Mouse (Mus musculus) testis, adult 2 months (tissue): ENCODE data around the gene Igsf11.

Experiments
- CTCF ChIP-seq: fragments of 200-500 bp; IDR thresholded peaks from 2 replicates; pipeline ENCODE4 v1.5.1; 2012; ENCODE audit warnings: low read depth, mild to moderate bottlenecking, inconsistent platforms, low read length, moderate library complexity; ENCODE audit not compliant: control insufficient read depth, insufficient read depth, insufficient replicate concordance
- POLR2A ChIP-seq: fragments of 200-500 bp; IDR thresholded peaks from 2 replicates; pipeline ENCODE4 v1.6.1; 2012; ENCODE audit warnings: low read depth, mild to moderate bottlenecking, inconsistent platforms, low read length, moderate library complexity; ENCODE audit not compliant: control insufficient read depth

DNA sequence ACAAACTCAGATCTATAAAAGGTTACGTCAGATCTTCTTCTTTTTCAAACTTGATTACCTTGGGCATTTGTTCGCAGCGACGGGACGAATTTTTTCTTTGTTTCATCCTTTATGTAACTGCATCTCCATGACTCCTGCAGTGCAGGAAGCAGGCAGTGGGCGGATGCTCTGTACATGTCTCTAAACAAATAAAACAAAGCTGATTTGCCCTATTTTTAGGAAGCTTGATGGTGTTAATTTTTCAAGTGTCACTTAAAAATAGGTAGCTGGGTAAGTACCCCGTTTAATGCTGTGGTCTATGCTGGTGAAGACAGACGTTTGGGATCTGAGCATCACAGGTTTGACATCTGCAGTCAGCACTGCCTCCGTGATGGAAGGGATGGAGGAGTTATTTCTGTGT lies 66.3 kb downstream of the Igsf11 start:
- TF ChIP-seq CTCF (no peak), POLR2A (no peak)
